Mouse (Mus musculus): ENCODE measurements around the gene Bsn.

Gene Bsn

DNA sequence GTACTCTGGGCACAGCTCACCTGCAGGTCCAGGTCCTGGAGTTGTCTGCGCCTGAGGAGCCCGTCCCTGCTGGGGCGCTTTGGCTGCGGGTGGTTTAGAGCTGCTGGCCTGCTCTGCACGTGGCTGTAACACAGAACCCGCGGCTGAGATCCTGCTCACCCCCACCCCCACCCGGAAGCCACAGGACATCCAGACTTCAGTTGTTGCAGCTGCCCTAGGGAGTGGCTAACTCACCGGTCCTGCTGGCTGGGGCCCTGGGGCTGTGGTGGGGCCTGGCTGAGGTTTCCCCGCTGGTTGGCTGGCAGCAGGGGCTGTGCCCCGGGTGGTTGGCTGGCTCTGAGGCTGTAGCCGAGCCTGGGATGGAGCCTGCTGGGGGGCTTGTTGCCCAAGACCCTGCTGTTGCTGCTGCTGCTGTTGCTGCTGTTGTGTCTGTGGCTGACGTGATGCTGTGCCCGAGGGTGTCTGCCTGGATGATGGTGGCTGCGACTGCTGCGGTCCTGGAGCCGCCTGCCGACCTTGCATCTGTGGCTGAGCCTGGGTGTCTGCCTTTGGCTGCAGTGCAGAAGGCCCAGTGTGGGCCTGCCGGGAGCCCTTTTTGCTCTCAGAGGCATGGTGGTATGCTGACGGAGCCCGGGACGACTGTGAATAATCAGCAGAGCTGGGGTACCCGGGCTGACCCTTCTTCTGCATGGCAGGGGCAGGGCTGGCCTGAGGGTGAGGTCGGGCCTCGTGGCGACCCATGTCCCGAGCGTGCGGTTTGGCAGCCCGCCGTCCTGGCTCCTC, 85.2 kb downstream of the Bsn start:
- in situ Hi-C loops (cut with MboI; ENCODE audit: unreplicated experiment in 2 of 2), result no loop called here

DNA sequence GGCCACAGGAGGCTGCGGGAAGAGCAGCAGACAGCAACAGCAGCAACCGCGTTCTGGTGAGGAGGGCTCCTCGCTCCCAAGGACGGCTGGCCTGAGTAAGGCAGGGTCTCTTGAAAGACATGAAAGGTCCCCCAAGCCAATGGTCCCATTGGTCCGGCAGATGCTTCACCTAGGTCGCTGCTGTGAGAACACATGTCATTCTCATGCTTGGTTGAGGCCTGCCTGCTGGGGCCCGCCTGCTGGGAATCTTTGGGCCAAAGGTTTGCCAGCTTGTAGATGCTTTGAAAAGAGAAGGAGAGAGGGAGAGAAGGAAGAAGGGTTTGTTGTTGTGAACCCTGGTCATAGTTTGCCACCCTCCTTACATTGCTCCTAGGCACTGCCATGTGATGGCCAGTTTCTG, 90.6 kb downstream of the Bsn start:
- in situ Hi-C loops (cut with MboI; ENCODE audit: unreplicated experiment in 2 of 2), result loop anchor here (5.0 kb wide), 4 partner anchors 33 to 178 kb away; no protein-coding TSS in a partner anchor

- in situ Hi-C loops (cut with MboI; ENCODE audit: unreplicated experiment in 2 of 2), result loop anchor here (5.0 kb wide), 4 partner anchors 36 to 181 kb away; no protein-coding TSS in a partner anchor
These were observed 94.1 kb downstream of the Bsn start for GRCm38 (mm10) chr9:108095949-108096712.

GRCm38 (mm10) chr9:108095518-108095917, 94.7 kb downstream of the Bsn start:
- in situ Hi-C loops (cut with MboI; ENCODE audit: unreplicated experiment in 2 of 2), result loop anchor here (5.0 kb wide), 4 partner anchors 37 to 182 kb away; no protein-coding TSS in a partner anchor

GRCm38 (mm10) chr9:108094998-108095411, 95.2 kb downstream of the Bsn start:
- in situ Hi-C loops (cut with MboI; ENCODE audit: unreplicated experiment in 2 of 2), result loop anchor here (5.0 kb wide), 4 partner anchors 37 to 182 kb away; no protein-coding TSS in a partner anchor

DNA sequence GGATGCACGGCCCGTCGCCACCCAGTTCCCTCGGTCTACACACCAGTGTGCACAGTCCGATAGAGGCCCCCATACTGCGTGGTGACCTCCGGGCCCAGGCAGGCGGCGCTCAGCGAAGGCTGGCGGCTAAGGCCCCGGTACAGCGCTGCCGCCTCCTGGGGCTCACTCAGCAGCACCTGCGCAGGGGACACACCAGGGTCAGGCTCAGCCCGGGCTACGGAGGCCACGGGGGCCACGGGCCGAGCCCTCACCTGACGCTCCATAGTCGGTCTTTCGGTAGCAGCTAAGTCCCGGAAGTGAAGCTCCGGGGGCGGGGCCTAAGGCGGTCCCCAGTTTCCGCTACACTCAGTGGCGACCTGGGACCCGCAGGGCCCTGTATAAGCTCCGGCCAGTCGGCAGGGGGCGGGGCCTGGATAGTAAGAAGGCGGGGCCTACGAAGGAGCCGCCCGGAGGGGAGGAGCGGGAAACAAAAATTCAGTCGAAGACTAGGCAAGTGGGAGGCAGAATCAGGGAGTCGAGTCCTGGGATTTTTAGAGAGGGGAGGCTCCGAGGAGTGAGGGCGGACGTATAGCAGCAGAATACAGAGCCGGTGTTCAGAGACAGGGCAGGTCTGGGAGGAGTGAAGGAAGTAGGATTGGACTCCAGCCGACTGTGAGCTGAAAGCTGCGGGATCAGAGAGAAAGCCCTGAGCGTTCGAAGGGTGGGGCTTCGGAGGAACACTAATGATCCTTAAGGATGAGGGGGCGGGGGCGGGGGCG, 95.8 kb downstream of the Bsn start, which contains the start of gene Apeh:
Apeh (minus strand) TSS at position 423 of the 758 bp plus-strand sequence.
- in situ Hi-C loops (cut with MboI; ENCODE audit: unreplicated experiment in 2 of 2), result no loop called here

GRCm38 (mm10) chr9:108093586-108093985, 96.6 kb downstream of the Bsn start:
- in situ Hi-C loops (cut with MboI; ENCODE audit: unreplicated experiment in 2 of 2), result no loop called here

- in situ Hi-C loops (cut with MboI; ENCODE audit: unreplicated experiment in 2 of 2), result no loop called here
These were observed 99.5 kb downstream of the Bsn start for GRCm38 (mm10) chr9:108090611-108091120.

DNA sequence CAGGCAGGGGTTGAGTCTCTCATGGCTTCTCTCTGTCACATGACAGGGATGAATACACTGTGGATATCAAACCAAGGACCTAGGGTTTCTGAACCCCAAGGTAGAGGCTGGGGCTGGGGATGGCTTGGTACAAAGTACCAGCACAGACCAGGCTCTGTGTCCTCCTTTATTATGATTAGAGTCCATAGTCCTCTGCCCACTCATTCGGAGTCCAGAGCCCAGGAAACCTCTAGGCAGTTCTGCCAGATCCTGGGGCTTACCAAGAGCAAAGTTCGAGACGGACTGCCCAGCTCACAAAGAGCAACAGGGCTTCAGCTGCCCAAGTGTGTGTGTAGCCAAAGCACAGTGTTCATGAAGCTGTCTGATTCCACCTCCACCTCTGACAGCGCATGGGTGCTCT, 104.9 kb downstream of the Bsn start:
- in situ Hi-C loops (cut with MboI; ENCODE audit: unreplicated experiment in 2 of 2), result no loop called here

GRCm38 (mm10) chr9:108083561-108083960, 106.6 kb downstream of the Bsn start:
- in situ Hi-C loops (cut with MboI; ENCODE audit: unreplicated experiment in 2 of 2), result no loop called here

GRCm38 (mm10) chr9:108082988-108083431, 107.2 kb downstream of the Bsn start, which contains the start of gene Rnf123:
Gene Rnf123 (minus strand): TSS chr9:108083346.
- in situ Hi-C loops (cut with MboI; ENCODE audit: unreplicated experiment in 2 of 2), result no loop called here

- in situ Hi-C loops (cut with MboI; ENCODE audit: unreplicated experiment in 2 of 2), result no loop called here
These were observed 107.6 kb downstream of the Bsn start for GRCm38 (mm10) chr9:108082549-108082948.

- in situ Hi-C loops (cut with MboI; ENCODE audit: unreplicated experiment in 2 of 2), result no loop called here
These were observed 110.0 kb downstream of the Bsn start, which contains the start of gene Mst1 for GRCm38 (mm10) chr9:108080168-108080567. Gene Mst1 (plus strand): TSS chr9:108080436.

- in situ Hi-C loops (cut with MboI; ENCODE audit: unreplicated experiment in 2 of 2), result loop anchor here in 1 of 2 experiments (25.0 kb wide), 2 partner anchors 311 to 436 kb away; partner anchors contain the start of genes Gnai2 and Rbm5
These were observed 116.8 kb downstream of the Bsn start for GRCm38 (mm10) chr9:108073141-108073930.

DNA sequence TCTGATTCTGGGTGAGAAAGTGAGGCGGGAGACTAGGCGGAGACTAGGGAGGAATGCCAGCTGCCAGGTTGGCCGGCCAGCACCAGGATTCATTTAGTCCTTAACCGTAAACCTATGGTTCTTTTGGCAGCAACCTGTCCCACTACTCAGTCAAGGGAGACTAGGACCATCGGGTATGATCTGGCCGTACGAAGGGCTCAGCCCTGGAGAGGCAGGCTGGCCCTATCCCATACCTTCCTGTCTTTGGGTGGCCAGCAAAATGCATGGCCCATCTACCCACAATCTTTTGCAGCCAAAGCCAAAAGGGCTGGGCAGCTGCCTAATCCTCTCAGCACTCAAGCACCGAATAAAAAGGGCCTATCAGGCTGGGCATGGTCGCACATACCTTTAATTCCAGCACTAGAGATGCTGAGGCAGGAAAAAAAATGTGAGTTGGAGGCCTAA, 117.7 kb downstream of the Bsn start:
- in situ Hi-C loops (cut with MboI; ENCODE audit: unreplicated experiment in 2 of 2), result loop anchor here in 1 of 2 experiments (25.0 kb wide), 2 partner anchors 310 to 435 kb away; partner anchors contain the start of genes Gnai2 and Rbm5

DNA sequence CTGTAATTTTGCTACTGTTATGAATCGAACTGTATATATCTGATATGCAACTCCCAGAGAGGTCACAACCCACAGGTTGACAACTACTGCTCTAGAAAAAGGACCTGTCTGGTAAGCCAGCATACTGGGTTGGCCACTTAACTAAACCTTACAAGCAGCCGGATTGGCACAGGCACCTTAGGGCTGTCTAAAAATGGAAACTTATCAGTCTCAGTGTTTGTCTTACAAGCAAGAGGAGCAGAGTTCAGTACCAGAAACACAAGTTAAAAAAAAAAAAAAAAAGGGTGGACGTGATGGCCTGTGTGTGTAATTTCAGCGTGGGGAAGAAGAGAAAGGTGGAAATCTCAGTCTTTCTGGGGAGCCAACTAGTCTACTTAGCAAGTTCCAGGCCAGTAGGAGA, 118.4 kb downstream of the Bsn start:
- in situ Hi-C loops (cut with MboI; ENCODE audit: unreplicated experiment in 2 of 2), result loop anchor here in 1 of 2 experiments (25.0 kb wide), 2 partner anchors 310 to 434 kb away; partner anchors contain the start of genes Gnai2 and Rbm5

DNA sequence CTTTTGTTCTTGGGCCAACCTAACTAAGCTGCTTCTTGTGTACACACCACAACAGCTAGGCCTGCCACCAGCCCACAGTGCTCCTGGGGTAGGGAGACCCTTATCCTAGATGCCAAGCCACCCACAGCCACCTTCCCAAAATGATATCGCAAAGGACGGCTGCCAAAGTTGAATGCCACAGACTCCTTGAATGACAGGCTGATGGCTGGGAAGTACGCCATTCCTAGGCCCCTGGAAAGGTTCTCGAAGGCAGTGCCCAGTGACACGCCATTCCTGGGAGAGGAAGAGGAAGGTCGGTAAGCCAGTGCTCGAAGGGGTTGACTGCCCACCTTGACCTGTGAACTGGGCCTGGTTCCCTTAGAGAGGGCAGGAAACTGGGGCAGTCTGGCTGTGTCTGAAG, 120.7 kb downstream of the Bsn start:
- in situ Hi-C loops (cut with MboI; ENCODE audit: unreplicated experiment in 2 of 2), result loop anchor here (5.0 to 25.0 kb wide), 3 partner anchors 167 to 432 kb away; partner anchors contain the start of genes Gnai2 (in 1 of the 2) and Rbm5 (in 1 of the 2)

- in situ Hi-C loops (cut with MboI; ENCODE audit: unreplicated experiment in 2 of 2), result loop anchor here (5.0 to 25.0 kb wide), 3 partner anchors 167 to 432 kb away; partner anchors contain the start of genes Gnai2 (in 1 of the 2) and Rbm5 (in 1 of the 2)
These were observed 121.2 kb downstream of the Bsn start for GRCm38 (mm10) chr9:108069007-108069406.

- in situ Hi-C loops (cut with MboI; ENCODE audit: unreplicated experiment in 2 of 2), result loop anchor here (5.0 to 25.0 kb wide), 3 partner anchors 166 to 431 kb away; partner anchors contain the start of genes Gnai2 (in 1 of the 2) and Rbm5 (in 1 of the 2)
These were observed 122.3 kb downstream of the Bsn start for GRCm38 (mm10) chr9:108067900-108068299.
